Mouse (Mus musculus) MEL (cell line): ENCODE data around the gene Fkbp2. TPM values are rescaled to one million over a fixed set of nuclear protein-coding genes. Genes with fewer than 3 reads are reported as not detected.

ENCODE experiments used
- DNase-seq: peaks from one replicate; pipeline ENCODE4 v3.0.0; 2011; ENCODE audit warnings: low read depth, low spot score
- H3K27ac ChIP-seq: 2 replicates; pipeline ENCODE4 v1.5.1; 2012; ENCODE audit warnings: low read depth, mild to moderate bottlenecking, control low read depth, low read length, moderate library complexity; ENCODE audit not compliant: control insufficient read depth
- H3K27me3 ChIP-seq, 2 experiments: fragments of 150-350 bp in 1 of 2; sonication (generic) in 1 of 2; 2 replicates each; pipeline ENCODE4 v1.6.1; 2012; ENCODE audit warnings: low read length in 2 of 2, mild to moderate bottlenecking in 2 of 2, improper control_type of control experiment in 1 of 2, moderate library complexity in 1 of 2; ENCODE audit not compliant: insufficient read depth in 2 of 2, control insufficient read depth in 1 of 2
- H3K36me3 ChIP-seq, 2 experiments: 2 replicates each; pipeline ENCODE4 v1.6.1; 2012 to 2014; ENCODE audit warnings: low read length in 2 of 2, improper control_type of control experiment in 1 of 2, inconsistent platforms in 1 of 2, mild to moderate bottlenecking in 1 of 2; ENCODE audit not compliant: insufficient read depth in 2 of 2, control insufficient read depth in 1 of 2
- H3K4me1 ChIP-seq, 2 experiments: fragments of 150-350 bp in 1 of 2; sonication (generic) in 1 of 2; 2 replicates each; pipeline ENCODE4 v1.6.1; 2012; ENCODE audit warnings: low read length in 2 of 2, improper control_type of control experiment in 1 of 2, mild to moderate bottlenecking in 1 of 2; ENCODE audit not compliant: insufficient read depth in 2 of 2, control insufficient read depth in 1 of 2
- H3K4me3 ChIP-seq, 2 experiments: fragments of 150-350 bp in 1 of 2; sonication (generic) in 1 of 2; 2 replicates each; pipeline ENCODE4 v1.5.1; 2012; ENCODE audit warnings: low read depth in 2 of 2, low read length in 2 of 2, mild to moderate bottlenecking in 2 of 2, moderate library complexity in 2 of 2, control low read depth in 1 of 2, improper control_type of control experiment in 1 of 2; ENCODE audit not compliant: control insufficient read depth in 1 of 2, insufficient read depth in 1 of 2
- H3K79me2 ChIP-seq: 2 replicates; pipeline ENCODE4 v1.6.1; 2012; ENCODE audit warnings: mild to moderate bottlenecking, low read length, moderate library complexity; ENCODE audit not compliant: control insufficient read depth, poor library complexity, insufficient read depth
- H3K9ac ChIP-seq: 2 replicates; pipeline ENCODE4 v1.6.1; 2012; ENCODE audit warnings: low read depth, mild to moderate bottlenecking, control low read depth, low read length, moderate library complexity; ENCODE audit not compliant: control insufficient read depth, poor library complexity, severe bottlenecking
- H3K9me3 ChIP-seq: fragments of 150-350 bp; sonication (generic); replicated peaks from 2 replicates; pipeline ENCODE4 v1.6.1; 2012; ENCODE audit warnings: mild to moderate bottlenecking, low read length, improper control_type of control experiment, moderate library complexity; ENCODE audit not compliant: insufficient read depth
- CHD2 ChIP-seq: IDR thresholded peaks from 2 replicates; pipeline ENCODE4 v1.6.1; 2011; ENCODE audit warnings: low read length, improper control_type of control experiment
- CTCF ChIP-seq, 3 experiments: IDR thresholded peaks in 2 of 3; conservative IDR thresholded peaks in 1 of 3; 2 replicates each; pipeline ENCODE4 v1.5.1; 2011 to 2012; ENCODE audit warnings: low read length in 3 of 3, low read depth in 2 of 3, mild to moderate bottlenecking in 2 of 3, improper control_type of control experiment in 1 of 3, inconsistent platforms in 1 of 3, mixed read lengths in 1 of 3, moderate library complexity in 1 of 3; ENCODE audit not compliant: control insufficient read depth in 1 of 3, insufficient read depth in 1 of 3, poor library complexity in 1 of 3, severe bottlenecking in 1 of 3
- ETS1 ChIP-seq: IDR thresholded peaks from 2 replicates; pipeline ENCODE4 v1.6.1; 2012; ENCODE audit warnings: low read depth, mild to moderate bottlenecking, inconsistent platforms, low read length, improper control_type of control experiment, moderate library complexity
- GABPA ChIP-seq: IDR thresholded peaks from 2 replicates; pipeline ENCODE4 v1.6.1; 2012; ENCODE audit warnings: low read depth, mild to moderate bottlenecking, inconsistent platforms, low read length, improper control_type of control experiment, moderate library complexity
- GATA1 ChIP-seq: IDR thresholded peaks from 2 replicates; pipeline ENCODE4 v1.6.1; 2011; ENCODE audit warnings: low read depth, low read length, improper control_type of control experiment
- HCFC1 ChIP-seq: IDR thresholded peaks from 2 replicates; pipeline ENCODE4 v1.6.1; 2012; ENCODE audit warnings: low read depth, mild to moderate bottlenecking, inconsistent platforms, low read length, improper control_type of control experiment, moderate library complexity
- KAT2A ChIP-seq: conservative IDR thresholded peaks from 2 replicates; pipeline ENCODE4 v1.6.1; 2012; ENCODE audit warnings: low read depth, low read length, improper control_type of control experiment, inconsistent platforms
- MAFK ChIP-seq: IDR thresholded peaks from 2 replicates; pipeline ENCODE4 v1.6.1; 2011; ENCODE audit warnings: low read depth, mild to moderate bottlenecking, low read length, improper control_type of control experiment, borderline replicate concordance
- MAX ChIP-seq: IDR thresholded peaks from 2 replicates; pipeline ENCODE4 v1.6.1; 2011; ENCODE audit warnings: low read length, improper control_type of control experiment
- MAZ ChIP-seq: IDR thresholded peaks from 2 replicates; pipeline ENCODE4 v1.6.1; 2012; ENCODE audit warnings: low read depth, mild to moderate bottlenecking, inconsistent platforms, low read length, improper control_type of control experiment
- MEF2A ChIP-seq: IDR thresholded peaks from 2 replicates; pipeline ENCODE4 v1.6.1; 2014; ENCODE audit warnings: low read depth, mild to moderate bottlenecking, inconsistent platforms, low read length, improper control_type of control experiment; ENCODE audit not compliant: poor library complexity, insufficient replicate concordance, severe bottlenecking; ENCODE audit errors: extremely low read depth
- MXI1 ChIP-seq: IDR thresholded peaks from 2 replicates; pipeline ENCODE4 v1.6.1; 2011; ENCODE audit warnings: mild to moderate bottlenecking, low read depth, low read length, improper control_type of control experiment
- MYC ChIP-seq: IDR thresholded peaks from 2 replicates; pipeline ENCODE4 v1.6.1; 2011; ENCODE audit warnings: low read depth, mild to moderate bottlenecking, low read length, improper control_type of control experiment, moderate library complexity
- NELFE ChIP-seq: IDR thresholded peaks from 2 replicates; pipeline ENCODE4 v1.6.1; 2011; ENCODE audit warnings: low read depth, low read length, improper control_type of control experiment
- POLR2A ChIP-seq, 2 experiments: IDR thresholded peaks; 2 replicates each; pipeline ENCODE4 v1.6.1; 2011 to 2012; ENCODE audit warnings: low read length in 2 of 2, mild to moderate bottlenecking in 2 of 2, control low read depth in 1 of 2, improper control_type of control experiment in 1 of 2, low read depth in 1 of 2, moderate library complexity in 1 of 2; ENCODE audit not compliant: control insufficient read depth in 1 of 2, insufficient read depth in 1 of 2, poor library complexity in 1 of 2
- POLR2AphosphoS2 ChIP-seq: IDR thresholded peaks from 2 replicates; pipeline ENCODE4 v1.6.1; 2011; ENCODE audit warnings: low read length, improper control_type of control experiment
- RAD21 ChIP-seq: IDR thresholded peaks from 2 replicates; pipeline ENCODE4 v1.6.1; 2011; ENCODE audit warnings: mild to moderate bottlenecking, low read depth, low read length, improper control_type of control experiment
- SIN3A ChIP-seq: IDR thresholded peaks from 2 replicates; pipeline ENCODE4 v1.6.1; 2012; ENCODE audit warnings: low read length, improper control_type of control experiment, inconsistent platforms
- TCF12 ChIP-seq: IDR thresholded peaks from 2 replicates; pipeline ENCODE4 v1.6.1; 2014; ENCODE audit warnings: low read depth, mild to moderate bottlenecking, inconsistent platforms, low read length, improper control_type of control experiment, moderate library complexity
- USF1 ChIP-seq: IDR thresholded peaks from 2 replicates; pipeline ENCODE4 v1.6.1; 2014; ENCODE audit warnings: low read depth, mild to moderate bottlenecking, inconsistent platforms, low read length, improper control_type of control experiment, moderate library complexity
- USF2 ChIP-seq, 2 experiments: IDR thresholded peaks; 2 replicates each; pipeline ENCODE4 v1.6.1; 2011 to 2012; ENCODE audit warnings: improper control_type of control experiment in 2 of 2, low read length in 2 of 2, borderline replicate concordance in 1 of 2, inconsistent platforms in 1 of 2, low read depth in 1 of 2, mild to moderate bottlenecking in 1 of 2; ENCODE audit not compliant: insufficient read depth in 1 of 2
- ZC3H11A ChIP-seq: IDR thresholded peaks from 2 replicates; pipeline ENCODE4 v1.6.1; 2012; ENCODE audit warnings: low read depth, mild to moderate bottlenecking, inconsistent platforms, low read length, improper control_type of control experiment
- ZMIZ1 ChIP-seq: IDR thresholded peaks from 2 replicates; pipeline ENCODE4 v1.6.1; 2012; ENCODE audit warnings: low read depth, mild to moderate bottlenecking, inconsistent platforms, low read length, improper control_type of control experiment, moderate library complexity
- ZNF384 ChIP-seq: IDR thresholded peaks from 2 replicates; pipeline ENCODE4 v1.6.1; 2012; ENCODE audit warnings: low read depth, mild to moderate bottlenecking, inconsistent platforms, low read length, improper control_type of control experiment
- polyA plus RNA-seq, 2 experiments: library from polyadenylated mRNA; stranded (reverse) in 1 of 2; unstranded in 1 of 2; fragments of >175 nt in 1 of 2; fragments of >200 nt in 1 of 2; gene quantifications; 2 replicates each; pipeline versions ENCODE4 v1.2.1 to v1.2.4; 2012; ENCODE audit warnings: low replicate concordance in 2 of 2, low read depth in 1 of 2; ENCODE audit not compliant: insufficient read length in 2 of 2, insufficient read depth in 1 of 2, missing spikeins in 1 of 2
- total RNA-seq: library from RNA; depleted of rRNA; stranded (reverse); fragments of 300-350 nt; gene quantifications from 2 replicates; pipeline ENCODE4 v1.2.3, GENCODE M21; 2012

Gene Fkbp2
- total and polyA plus RNA-seq, 3 experiments: 53.9 to 167 TPM; not detected in 1

DNA sequence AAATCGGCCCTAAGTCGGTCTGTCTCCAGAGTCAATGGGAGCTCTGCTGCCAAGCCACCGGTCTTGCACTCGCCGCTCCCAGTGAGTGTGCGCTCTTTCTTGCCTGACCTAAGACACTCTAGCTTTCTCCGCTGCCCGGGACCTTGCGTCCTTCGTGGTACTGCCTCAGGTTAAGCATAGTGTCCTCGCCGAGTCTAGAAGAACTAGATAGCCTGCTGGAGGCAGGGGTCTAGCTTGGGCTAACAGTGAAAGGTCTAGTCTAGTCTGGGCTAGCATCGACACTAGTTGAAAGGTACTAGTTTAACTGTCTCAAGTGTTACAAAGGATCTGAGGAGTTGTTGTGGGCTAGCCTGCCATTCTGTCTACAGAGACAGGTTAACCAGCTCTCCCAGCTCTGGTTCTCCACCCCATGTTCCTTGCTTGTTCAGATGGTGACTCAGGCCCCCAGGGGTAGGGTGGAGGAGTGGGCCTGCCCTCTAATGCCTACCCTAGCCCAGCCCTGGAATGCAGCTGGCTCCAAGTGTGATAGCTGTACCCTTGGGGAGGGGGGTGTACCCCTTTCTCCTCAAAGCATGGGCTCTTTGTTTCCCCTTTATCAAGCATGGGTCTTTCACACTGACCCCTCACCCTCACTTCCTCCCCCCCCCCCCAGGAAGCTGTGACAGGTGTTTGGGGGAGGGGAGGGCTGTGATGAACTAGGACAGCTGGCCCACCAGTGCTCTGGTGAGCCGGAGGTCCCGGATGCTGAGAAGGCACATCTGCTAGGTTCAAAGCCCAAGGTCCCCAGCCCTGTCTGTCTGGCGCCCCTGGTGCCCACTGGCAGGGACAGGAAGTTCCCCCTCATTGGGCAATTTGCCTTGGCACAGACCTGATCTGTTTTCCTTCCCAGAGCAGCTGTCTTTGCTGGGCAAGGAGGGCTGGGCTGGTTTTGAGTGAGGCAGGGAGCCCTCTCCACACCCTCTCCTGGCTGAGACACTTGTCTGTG lies 4.5 kb downstream of the Fkbp2 start, which contains the start of gene Plcb3:
TSS of gene Plcb3 (minus strand) at position 934 of the 985 bp plus-strand sequence.
- Histone ChIP-seq H3K9me3 (no peaks in the 10 kb centered on the region), H3K79me2 (peaks cover 36% of the 10 kb centered on the region), H3K4me1 (peaks cover 2 to 36% of the 10 kb centered on the region in 2 experiments), H3K27me3 (no peaks in the 10 kb centered on the region), H3K4me3 (peak within 1 kb of the TSS; percentile 76 to 92), H3K9ac (peak within 1 kb of the TSS; percentile 77), H3K36me3 (peaks cover 0 to 23% of the 10 kb centered on the region in 2 experiments; a peak in 2 of 4 replicates), H3K27ac (peak within 1 kb of the TSS; percentile 66)
- TF ChIP-seq SIN3A (peak; percentile 17; the same call in 1 of the 2 replicates), MAFK (no peak), NELFE (peak; percentile 27), HCFC1 (0 out of 2 replicates have a peak, but pooled peaks have one; percentile 17), GABPA (no peak), GATA1 (no peak), POLR2AphosphoS2 (no peak), USF1 (no peak), POLR2A (IDR thresholded peaks at IDR 0.05; ENCODE audit: control insufficient read depth in 1 of 2, insufficient read depth in 1 of 2, low read depth in 1 of 2, low read length in 2 of 2, poor library complexity in 1 of 2) (peak in 1 of 2 experiments; percentile 28; a peak in 1 of 4 replicates), ZMIZ1 (no peak), MXI1 (peak; percentile 67), CTCF (IDR thresholded peaks at IDR 0.05 in 2 of 3, conservative IDR thresholded peaks at IDR 0.05 in 1 of 3; ENCODE audit: control insufficient read depth in 1 of 3, insufficient read depth in 1 of 3, low read depth in 2 of 3, low read length in 3 of 3, poor library complexity in 1 of 3, severe bottlenecking in 1 of 3) (peak in 2 of 3 experiments; percentile 9 to 20; a peak in 3 of 6 replicates), ZNF384 (no peak)
- peak; percentile 72 for DNase-seq

DNA sequence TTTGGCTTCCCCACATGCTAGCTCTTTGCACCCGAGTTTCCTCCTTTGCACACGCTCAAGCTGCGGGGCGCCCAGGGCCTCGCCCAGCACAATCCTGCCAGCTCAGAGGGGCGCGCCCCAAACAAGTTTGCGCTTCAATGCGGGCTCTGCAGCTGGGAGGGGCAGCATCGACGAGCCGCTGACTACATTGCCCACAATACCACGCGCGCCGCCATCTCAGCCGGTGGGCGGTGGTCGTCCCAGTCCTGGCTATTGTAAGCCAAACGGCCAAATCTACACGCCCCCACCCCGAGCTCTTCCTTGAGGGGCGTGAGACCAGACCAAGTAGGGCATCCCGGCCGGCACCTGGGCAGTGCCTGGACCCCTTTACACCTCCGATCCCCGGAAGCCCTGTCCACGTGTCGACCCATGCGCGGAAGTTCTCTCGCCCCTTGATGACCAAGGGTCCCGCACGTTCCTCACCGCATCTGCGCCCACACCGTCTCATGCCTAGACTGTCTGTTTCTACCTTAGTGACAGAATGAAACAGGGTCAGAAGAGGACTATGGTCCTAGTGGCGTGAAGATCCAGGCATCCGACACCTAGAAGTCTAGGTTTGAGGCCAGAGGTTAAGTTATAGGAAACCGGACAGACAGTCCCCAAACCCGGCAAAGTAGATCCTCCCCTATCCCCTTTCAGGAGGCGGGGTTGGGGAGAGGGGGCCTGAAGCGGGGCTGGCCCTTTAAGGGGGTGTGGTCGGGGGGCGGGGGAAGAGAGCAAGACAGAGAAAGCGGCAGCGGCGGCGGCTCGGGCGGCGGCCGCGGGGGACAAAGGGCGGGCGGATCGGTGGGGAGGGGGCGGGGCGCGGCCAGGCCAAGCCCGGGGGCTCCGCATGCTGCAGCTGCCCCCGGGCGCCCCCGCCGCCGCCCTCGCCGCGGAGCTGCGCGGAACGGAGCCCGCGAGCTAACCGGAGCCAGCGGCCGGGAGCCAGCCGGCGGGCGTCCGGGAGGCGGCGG lies 5.8 kb downstream of the Fkbp2 start, which contains the start of gene Ppp1r14b:
TSS of gene Ppp1r14b (plus strand) at position 758 of the 995 bp plus-strand sequence.
- Histone ChIP-seq H3K4me3 (peak within 1 kb of the TSS; percentile 76 to 92), H3K27me3 (no peaks in the 10 kb centered on the region), H3K9me3 (no peaks in the 10 kb centered on the region), H3K36me3 (peaks cover 0 to 30% of the 10 kb centered on the region in 2 experiments; a peak in 2 of 4 replicates), H3K9ac (peak within 1 kb of the TSS; percentile 87), H3K79me2 (peaks cover 33% of the 10 kb centered on the region), H3K4me1 (peaks cover 2 to 47% of the 10 kb centered on the region in 2 experiments), H3K27ac (peak within 1 kb of the TSS; percentile 94)
- peak; percentile 96 for DNase-seq
- TF ChIP-seq USF2 (IDR thresholded peaks at IDR 0.05; ENCODE audit: borderline replicate concordance in 1 of 2, insufficient read depth in 1 of 2, low read depth in 1 of 2, low read length in 2 of 2) (no peak), MAZ (peak; percentile 80; the same call in 1 of the 2 replicates), NELFE (peak; percentile 54), POLR2A (IDR thresholded peaks at IDR 0.05; ENCODE audit: control insufficient read depth in 1 of 2, insufficient read depth in 1 of 2, low read depth in 1 of 2, low read length in 2 of 2, poor library complexity in 1 of 2) (peak in 1 of 2 experiments; percentile 66; a peak in 2 of 4 replicates), ETS1 (peak; percentile 45; the same call in 1 of the 2 replicates), MYC (peak; percentile 95), CTCF (IDR thresholded peaks at IDR 0.05 in 2 of 3, conservative IDR thresholded peaks at IDR 0.05 in 1 of 3; ENCODE audit: control insufficient read depth in 1 of 3, insufficient read depth in 1 of 3, low read depth in 2 of 3, low read length in 3 of 3, poor library complexity in 1 of 3, severe bottlenecking in 1 of 3) (no peak), KAT2A (no peak; the same call in 1 of the 2 replicates), ZC3H11A (no peak), MEF2A (no peak), POLR2AphosphoS2 (peak; percentile 41; the same call in 1 of the 2 replicates), RAD21 (no peak), SIN3A (peak; percentile 95), MAX (peak; percentile 92), CHD2 (no peak), TCF12 (0 out of 2 replicates have a peak, but pooled peaks have one; percentile 12)
